Mouse (Mus musculus) MEL (cell line): Measurements from ENCODE around the gene Hck. TPM values are rescaled to one million over a fixed set of nuclear protein-coding genes. Genes with fewer than 3 reads are reported as not detected.

Experiments used
- DNase-seq: peaks from one replicate; pipeline ENCODE4 v3.0.0; 2011; ENCODE audit warnings: low read depth, low spot score
- H3K27ac ChIP-seq: 2 replicates; pipeline ENCODE4 v1.5.1; 2012; ENCODE audit warnings: low read depth, mild to moderate bottlenecking, control low read depth, low read length, moderate library complexity; ENCODE audit not compliant: control insufficient read depth
- H3K27me3 ChIP-seq, 2 experiments: fragments of 150-350 bp in 1 of 2; sonication (generic) in 1 of 2; 2 replicates each; pipeline ENCODE4 v1.6.1; 2012; ENCODE audit warnings: low read length in 2 of 2, mild to moderate bottlenecking in 2 of 2, improper control_type of control experiment in 1 of 2, moderate library complexity in 1 of 2; ENCODE audit not compliant: insufficient read depth in 2 of 2, control insufficient read depth in 1 of 2
- H3K36me3 ChIP-seq, 2 experiments: 2 replicates each; pipeline ENCODE4 v1.6.1; 2012 to 2014; ENCODE audit warnings: low read length in 2 of 2, improper control_type of control experiment in 1 of 2, inconsistent platforms in 1 of 2, mild to moderate bottlenecking in 1 of 2; ENCODE audit not compliant: insufficient read depth in 2 of 2, control insufficient read depth in 1 of 2
- H3K4me1 ChIP-seq, 2 experiments: fragments of 150-350 bp in 1 of 2; sonication (generic) in 1 of 2; 2 replicates each; pipeline ENCODE4 v1.6.1; 2012; ENCODE audit warnings: low read length in 2 of 2, improper control_type of control experiment in 1 of 2, mild to moderate bottlenecking in 1 of 2; ENCODE audit not compliant: insufficient read depth in 2 of 2, control insufficient read depth in 1 of 2
- H3K4me3 ChIP-seq, 2 experiments: fragments of 150-350 bp in 1 of 2; sonication (generic) in 1 of 2; 2 replicates each; pipeline ENCODE4 v1.5.1; 2012; ENCODE audit warnings: low read depth in 2 of 2, low read length in 2 of 2, mild to moderate bottlenecking in 2 of 2, moderate library complexity in 2 of 2, control low read depth in 1 of 2, improper control_type of control experiment in 1 of 2; ENCODE audit not compliant: control insufficient read depth in 1 of 2, insufficient read depth in 1 of 2
- H3K79me2 ChIP-seq: 2 replicates; pipeline ENCODE4 v1.6.1; 2012; ENCODE audit warnings: mild to moderate bottlenecking, low read length, moderate library complexity; ENCODE audit not compliant: control insufficient read depth, poor library complexity, insufficient read depth
- H3K9ac ChIP-seq: 2 replicates; pipeline ENCODE4 v1.6.1; 2012; ENCODE audit warnings: low read depth, mild to moderate bottlenecking, control low read depth, low read length, moderate library complexity; ENCODE audit not compliant: control insufficient read depth, poor library complexity, severe bottlenecking
- H3K9me3 ChIP-seq: fragments of 150-350 bp; sonication (generic); replicated peaks from 2 replicates; pipeline ENCODE4 v1.6.1; 2012; ENCODE audit warnings: mild to moderate bottlenecking, low read length, improper control_type of control experiment, moderate library complexity; ENCODE audit not compliant: insufficient read depth
- BHLHE40 ChIP-seq: IDR thresholded peaks from 2 replicates; pipeline ENCODE4 v1.6.1; 2012; ENCODE audit warnings: low read depth, mild to moderate bottlenecking, inconsistent platforms, low read length, improper control_type of control experiment, borderline replicate concordance
- E2F4 ChIP-seq: IDR thresholded peaks from 2 replicates; pipeline ENCODE4 v1.6.1; 2011; ENCODE audit warnings: low read depth, low read length, improper control_type of control experiment, borderline replicate concordance
- ETS1 ChIP-seq: IDR thresholded peaks from 2 replicates; pipeline ENCODE4 v1.6.1; 2012; ENCODE audit warnings: low read depth, mild to moderate bottlenecking, inconsistent platforms, low read length, improper control_type of control experiment, moderate library complexity
- MEF2A ChIP-seq: IDR thresholded peaks from 2 replicates; pipeline ENCODE4 v1.6.1; 2014; ENCODE audit warnings: low read depth, mild to moderate bottlenecking, inconsistent platforms, low read length, improper control_type of control experiment; ENCODE audit not compliant: poor library complexity, insufficient replicate concordance, severe bottlenecking; ENCODE audit errors: extremely low read depth
- MYB ChIP-seq: IDR thresholded peaks from 2 replicates; pipeline ENCODE4 v1.6.1; 2011; ENCODE audit warnings: mild to moderate bottlenecking, low read depth, low read length, improper control_type of control experiment
- TAL1 ChIP-seq: IDR thresholded peaks from 2 replicates; pipeline ENCODE4 v1.6.1; 2012; ENCODE audit warnings: mild to moderate bottlenecking, inconsistent platforms, low read length, moderate library complexity, mixed read lengths
- TBP ChIP-seq: IDR thresholded peaks from 2 replicates; pipeline ENCODE4 v1.8.0; 2011; ENCODE audit warnings: low read depth, low read length, improper control_type of control experiment
- USF1 ChIP-seq: IDR thresholded peaks from 2 replicates; pipeline ENCODE4 v1.6.1; 2014; ENCODE audit warnings: low read depth, mild to moderate bottlenecking, inconsistent platforms, low read length, improper control_type of control experiment, moderate library complexity
- ZC3H11A ChIP-seq: IDR thresholded peaks from 2 replicates; pipeline ENCODE4 v1.6.1; 2012; ENCODE audit warnings: low read depth, mild to moderate bottlenecking, inconsistent platforms, low read length, improper control_type of control experiment
- polyA plus RNA-seq, 2 experiments: library from polyadenylated mRNA; stranded (reverse) in 1 of 2; unstranded in 1 of 2; fragments of >175 nt in 1 of 2; fragments of >200 nt in 1 of 2; gene quantifications; 2 replicates each; pipeline versions ENCODE4 v1.2.1 to v1.2.4; 2012; ENCODE audit warnings: low replicate concordance in 2 of 2, low read depth in 1 of 2; ENCODE audit not compliant: insufficient read length in 2 of 2, insufficient read depth in 1 of 2, missing spikeins in 1 of 2
- total RNA-seq: library from RNA; depleted of rRNA; stranded (reverse); fragments of 300-350 nt; gene quantifications from 2 replicates; pipeline ENCODE4 v1.2.3, GENCODE M21; 2012

The Hck gene
- total and polyA plus RNA-seq, 3 experiments: not detected

GRCm38 (mm10) chr2:153120126-153120525 lies 11.9 kb downstream of the Hck start:
- Histone ChIP-seq H3K27me3 (peaks cover 0 to 2% of the 10 kb centered on the region in 2 experiments; a peak in 2 of 4 replicates), H3K79me2 (no peaks in the 10 kb centered on the region), H3K4me1 (peaks cover 10 to 26% of the 10 kb centered on the region in 2 experiments), H3K9ac (no peak overlapping the region), H3K27ac (no peak overlapping the region), H3K9me3 (no peaks in the 10 kb centered on the region), H3K36me3 (peaks cover 0 to 21% of the 10 kb centered on the region in 2 experiments; a peak in 2 of 4 replicates), H3K4me3 (no peak overlapping the region)
- peak; percentile 27 for DNase-seq
- TF ChIP-seq ZC3H11A (no peak), MYB (no peak), USF1 (peak; percentile 43; the same call in 1 of the 2 replicates)

- Histone ChIP-seq H3K27ac (no peak overlapping the region), H3K9ac (no peak overlapping the region), H3K4me1 (peaks cover 5 to 11% of the 10 kb centered on the region in 2 experiments), H3K4me3 (no peak overlapping the region)
- TF ChIP-seq TBP: no peak
- TF ChIP-seq MEF2A: no peak
- no peak for TF ChIP-seq USF1
- TF ChIP-seq, all 39 proteins: peak for 0
- Histone ChIP-seq H3K36me3 (peaks cover 0 to 7% of the 10 kb centered on the region in 2 experiments; a peak in 2 of 4 replicates), H3K9me3 (no peaks in the 10 kb centered on the region), H3K27me3 (peaks cover 5 to 7% of the 10 kb centered on the region in 2 experiments; a peak in 3 of 4 replicates), H3K79me2 (no peaks in the 10 kb centered on the region)
- no peak for DNase-seq
These were observed 13.8 kb downstream of the Hck start for GRCm38 (mm10) chr2:153121821-153122615.

GRCm38 (mm10) chr2:153122701-153123100 lies 14.4 kb downstream of the Hck start:
- Histone ChIP-seq H3K4me3 (no peak overlapping the region), H3K27ac (no peak overlapping the region)
- TF ChIP-seq TAL1: no peak
- TF ChIP-seq TBP: no peak
- no peak for TF ChIP-seq BHLHE40
- no peak for TF ChIP-seq ETS1
- TF ChIP-seq E2F4: no peak
- TF ChIP-seq, all 39 proteins: peak for 0
- Histone ChIP-seq H3K79me2 (no peaks in the 10 kb centered on the region), H3K27me3 (peaks cover 10% of the 10 kb centered on the region in 2 experiments), H3K36me3 (peaks cover 0 to 7% of the 10 kb centered on the region in 2 experiments; a peak in 2 of 4 replicates), H3K4me1 (peaks cover 5 to 10% of the 10 kb centered on the region in 2 experiments), H3K9ac (no peak overlapping the region), H3K9me3 (no peaks in the 10 kb centered on the region)
- DNase-seq: no peak
